ENCODE assay signal across 27 mouse cellular contexts in genomic region chr13:56021716-56022115, GRCm38 (mm10).
DNase-seq lines count a peak whose midpoint lies in the region; ATAC-seq and TF ChIP-seq lines count a peak whose summit lies in the region.
"Had no signal": no experiment of that assay in that cellular context is flagged by ENCODE, and none has a peak within 500 bp of the region (broad histone marks: within the 10 kb centered on the region; RNA-seq: fewer than 3 reads in every experiment).

No protein-coding gene starts in this region.

- peak; percentile 30 for DNase-seq in adrenal gland, postnatal 10 days
- DNase-seq in adrenal gland, postnatal 25 days: no peak
- peak; percentile 86 for DNase-seq in 3T3-L1 (ENCODE audit: low read depth, low spot score)
- peak; percentile 29 to 48 for DNase-seq in adrenal gland, postnatal 36 days
- peak; percentile 66 for DNase-seq in lung, postnatal 36 days
- DNase-seq in midbrain, postnatal 0 days (ENCODE audit: low spot score): no peak
- DNase-seq in liver, postnatal 0 days: no peak
- DNase-seq: B cell, adult 2 months; cerebellum, adult 11-12 months; cerebellum, postnatal 14 days; heart, postnatal 10 days; kidney, adult 8-10 months; kidney, postnatal 14 days; lung, embryonic 14.5 days; right cerebral cortex, adult 18-20 months; right cerebral cortex, postnatal 4 days; thymus, postnatal 36 days had no signal

- H3K4me1 ChIP-seq in midbrain, postnatal 0 days (ENCODE audit: insufficient read depth, low read length): no peaks in the 10 kb centered on the region
- no peaks in the 10 kb centered on the region for H3K4me1 ChIP-seq in liver, postnatal 0 days (ENCODE audit: insufficient read depth)
- H3K4me1 ChIP-seq: forebrain, embryonic 13.5 days; neural tube, embryonic 15.5 days had no signal

- no peak overlapping the region for H3K4me3 ChIP-seq in midbrain, postnatal 0 days (ENCODE audit: low read depth, low read length)
- H3K4me3 ChIP-seq in liver, postnatal 0 days (ENCODE audit: low read depth, low read length): no peak overlapping the region
- H3K4me3 ChIP-seq: embryonic facial prominence, embryonic 12.5 days; forebrain, embryonic 13.5 days; hindbrain, embryonic 10.5 days; intestine, embryonic 15.5 days; neural tube, embryonic 15.5 days had no signal

- no peaks in the 10 kb centered on the region for H3K9me3 ChIP-seq in midbrain, postnatal 0 days (ENCODE audit: low read length)
- no peaks in the 10 kb centered on the region for H3K9me3 ChIP-seq in liver, postnatal 0 days (ENCODE audit: low read length)
- H3K9me3 ChIP-seq: embryonic facial prominence, embryonic 12.5 days; forebrain, embryonic 13.5 days; G1E; hindbrain, embryonic 10.5 days; intestine, embryonic 15.5 days; neural tube, embryonic 15.5 days had no signal

- no peak overlapping the region for H3K9ac ChIP-seq in midbrain, postnatal 0 days (replicated peaks; ENCODE audit: low read length, poor library complexity, severe bottlenecking)
- no peak overlapping the region for H3K9ac ChIP-seq in liver, postnatal 0 days (replicated peaks)
- H3K9ac ChIP-seq: embryonic facial prominence, embryonic 12.5 days; forebrain, embryonic 13.5 days; intestine, embryonic 15.5 days; lung, embryonic 14.5 days; neural tube, embryonic 15.5 days had no signal

- no peak for ATAC-seq in midbrain, postnatal 0 days (ENCODE audit: low FRiP score)
- no peak for ATAC-seq in liver, postnatal 0 days
- ATAC-seq: forebrain, embryonic 13.5 days; hindbrain, embryonic 16.5 days; intestine, embryonic 15.5 days had no signal

- no peak for TF ChIP-seq CTCF in midbrain, postnatal 0 days (IDR thresholded peaks at IDR 0.05)
- TF ChIP-seq CTCF in liver, postnatal 0 days (IDR thresholded peaks at IDR 0.05; ENCODE audit: low read depth): no peak

- no peak overlapping the region for H3K4me2 ChIP-seq in midbrain, postnatal 0 days (ENCODE audit: low read depth, low read length, poor library complexity, severe bottlenecking)
- no peak overlapping the region for H3K4me2 ChIP-seq in liver, postnatal 0 days (ENCODE audit: low read depth, low read length)
- H3K4me2 ChIP-seq: embryonic facial prominence, embryonic 12.5 days; forebrain, embryonic 13.5 days; heart, embryonic 11.5 days; intestine, embryonic 15.5 days; lung, embryonic 14.5 days; midbrain, embryonic 11.5 days; neural tube, embryonic 15.5 days had no signal

- no peak overlapping the region for H3K27ac ChIP-seq in midbrain, postnatal 0 days (ENCODE audit: low read depth, low read length)
- H3K27ac ChIP-seq in liver, postnatal 0 days (ENCODE audit: low read depth): no peak overlapping the region
- H3K27ac ChIP-seq: embryonic facial prominence, embryonic 12.5 days; forebrain, embryonic 13.5 days; hindbrain, embryonic 10.5 days; intestine, embryonic 15.5 days; neural tube, embryonic 15.5 days had no signal

- H3K27me3 ChIP-seq in midbrain, postnatal 0 days (ENCODE audit: insufficient read depth, low read length): no peaks in the 10 kb centered on the region
- H3K27me3 ChIP-seq in liver, postnatal 0 days (ENCODE audit: insufficient read depth, low read length): no peaks in the 10 kb centered on the region
- H3K27me3 ChIP-seq: CH12.LX; embryonic facial prominence, embryonic 12.5 days; forebrain, embryonic 13.5 days; neural tube, embryonic 15.5 days had no signal

- WGBS in midbrain, postnatal 0 days: 90% methylated on average over 3 of the region's 3 CpGs
- WGBS in liver, postnatal 0 days (ENCODE audit: insufficient replicate concordance): 75% methylated on average over 3 of the region's 3 CpGs

- no peak for TF ChIP-seq EP300 in liver, postnatal 0 days (IDR thresholded peaks at IDR 0.05; ENCODE audit: low read depth)

- no peaks in the 10 kb centered on the region for H3K36me3 ChIP-seq in midbrain, postnatal 0 days (ENCODE audit: insufficient read depth, low read length)
- no peaks in the 10 kb centered on the region for H3K36me3 ChIP-seq in liver, postnatal 0 days (replicated peaks; ENCODE audit: insufficient read depth, low read length)
- H3K36me3 ChIP-seq: embryonic facial prominence, embryonic 12.5 days; G1E; hindbrain, embryonic 10.5 days; intestine, embryonic 15.5 days; neural tube, embryonic 15.5 days had no signal

Comparison
In these comparisons a context has a peak if more than half of its experiments do, and no peak if none do; other contexts are left out.
1. DNase-seq: peak in adrenal gland, postnatal 10 days (single experiment), 3T3-L1 (single experiment), adrenal gland, postnatal 36 days (2 of 2) and lung, postnatal 36 days (single experiment); none in adrenal gland, postnatal 25 days (single experiment), midbrain, postnatal 0 days (single experiment) and liver, postnatal 0 days (single experiment).